Mouse (Mus musculus) ES-E14 (cell line): ENCODE results near the gene Cmc1. TPM values are rescaled to one million over a fixed set of nuclear protein-coding genes. Genes with fewer than 3 reads are reported as not detected.

Source experiments
- DNase-seq: peaks from one replicate; pipeline ENCODE4 v3.0.0-alpha.2; 2013; ENCODE audit warnings: low read depth, low spot score
- H3K27ac ChIP-seq: 2 replicates; pipeline ENCODE4 v1.5.1; 2012; ENCODE audit warnings: low read depth, mild to moderate bottlenecking, low read length, moderate library complexity, mixed read lengths; ENCODE audit not compliant: poor library complexity, insufficient read depth, severe bottlenecking
- H3K36me3 ChIP-seq: 2 replicates; pipeline ENCODE4 v1.6.1; 2012; ENCODE audit warnings: mild to moderate bottlenecking, low read length, moderate library complexity, mixed read lengths; ENCODE audit not compliant: control insufficient read depth, poor library complexity, insufficient read depth, severe bottlenecking
- H3K4me1 ChIP-seq, 2 experiments: fragments of 150-350 bp in 1 of 2; sonication (generic) in 1 of 2; 2 replicates each; pipeline ENCODE4 v1.6.1; 2012; ENCODE audit warnings: low read length in 2 of 2, mild to moderate bottlenecking in 1 of 2, mixed read lengths in 1 of 2; ENCODE audit not compliant: control insufficient read depth in 2 of 2, insufficient read depth in 2 of 2, poor library complexity in 1 of 2
- H3K4me3 ChIP-seq, 2 experiments: fragments of 150-350 bp in 1 of 2; sonication (generic) in 1 of 2; 2 replicates each; pipeline ENCODE4 v1.5.1; 2012; ENCODE audit warnings: low read length in 2 of 2, low read depth in 1 of 2, mild to moderate bottlenecking in 1 of 2, mixed read lengths in 1 of 2; ENCODE audit not compliant: insufficient read depth in 1 of 2, poor library complexity in 1 of 2, severe bottlenecking in 1 of 2
- H3K9ac ChIP-seq: 2 replicates; pipeline ENCODE4 v1.6.1; 2012; ENCODE audit warnings: low read depth, mild to moderate bottlenecking, low read length, mixed read lengths; ENCODE audit not compliant: poor library complexity, insufficient read depth, severe bottlenecking
- H3K9me3 ChIP-seq: fragments of 150-350 bp; sonication (generic); 2 replicates; pipeline ENCODE4 v1.6.1; 2012; ENCODE audit warnings: low read depth, mild to moderate bottlenecking, low read length; ENCODE audit not compliant: control insufficient read depth, insufficient read depth
- CHD2 ChIP-seq: IDR thresholded peaks from 2 replicates; pipeline ENCODE4 v1.6.1; 2014; ENCODE audit warnings: mild to moderate bottlenecking, low read depth, low read length, inconsistent platforms
- HCFC1 ChIP-seq: IDR thresholded peaks from 2 replicates; pipeline ENCODE4 v1.6.1; 2012; ENCODE audit warnings: low read length, inconsistent platforms, borderline replicate concordance; ENCODE audit not compliant: insufficient read depth
- MAFK ChIP-seq: IDR thresholded peaks from 2 replicates; pipeline ENCODE4 v1.6.1; 2014; ENCODE audit warnings: mild to moderate bottlenecking, low read depth, low read length, inconsistent platforms; ENCODE audit not compliant: insufficient read depth
- ZC3H11A ChIP-seq: IDR thresholded peaks from 2 replicates; pipeline ENCODE4 v1.6.1; 2012; ENCODE audit warnings: low read depth, mild to moderate bottlenecking, inconsistent platforms, low read length, borderline replicate concordance
- ZNF384 ChIP-seq: IDR thresholded peaks from 2 replicates; pipeline ENCODE4 v1.6.1; 2012; ENCODE audit warnings: low read depth, low read length, inconsistent platforms
- in situ Hi-C, 2 experiments: fragments of 600-800 bp; cut with MboI; formaldehyde crosslinking; loops; one replicate each; pipeline ENCODE4 v1.15.1; 2025; ENCODE audit warnings: low sequenced_read_pairs in 2 of 2, inconsistent platforms in 1 of 2; ENCODE audit not compliant: unreplicated experiment in 2 of 2
- total RNA-seq: library from RNA; depleted of rRNA; stranded (reverse); fragments of 300-350 nt; gene quantifications from 2 replicates; pipeline ENCODE4 v1.2.3, GENCODE M21; 2012

The Cmc1 gene
- total RNA-seq, 1 experiment, result 18.8 TPM

DNA sequence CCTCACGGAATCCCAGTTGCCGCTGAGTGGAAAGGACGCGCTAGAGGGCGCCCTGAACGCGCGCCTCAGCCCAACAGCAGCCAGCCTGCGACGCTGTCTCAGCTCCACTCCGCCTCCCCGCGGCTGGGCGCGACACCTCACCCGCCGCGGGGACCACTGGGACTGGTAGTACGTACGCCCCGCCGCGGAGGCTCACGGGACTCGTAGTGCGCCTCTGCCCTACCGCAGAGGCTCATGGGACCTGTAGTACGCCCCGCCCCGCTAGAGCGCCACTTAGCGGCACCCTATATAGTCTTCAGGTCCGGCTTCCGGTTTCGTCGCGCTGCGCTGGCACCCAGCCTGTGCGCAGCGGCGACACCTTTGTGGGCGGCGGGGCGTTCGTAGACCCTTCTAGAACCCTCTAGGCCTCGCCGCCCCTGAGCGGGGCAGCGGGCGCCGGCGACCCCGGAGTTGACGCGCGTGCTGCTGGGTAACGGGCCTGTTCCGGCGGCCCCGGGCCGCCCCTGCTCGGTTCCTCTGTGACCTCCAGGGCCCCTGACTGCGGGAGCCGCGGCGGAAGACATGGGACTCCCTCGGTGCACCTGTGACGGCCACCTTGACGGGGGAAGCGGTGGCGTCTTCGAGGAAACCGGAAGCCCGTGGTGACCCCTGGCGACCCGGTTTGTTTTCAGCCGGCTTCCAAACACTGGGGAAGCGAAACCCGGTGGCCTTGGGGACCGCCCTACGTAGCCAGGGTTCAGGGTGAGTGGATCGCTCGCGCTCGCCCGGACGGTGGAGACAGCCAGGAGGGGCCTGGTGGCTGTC is 109.6 kb downstream of the Cmc1 start, which contains the start of gene Azi2:
Gene Azi2, plus strand, starts transcription at position 282 of the 804 bp plus-strand sequence.
- DNase-seq, result peak; percentile 93

DNA sequence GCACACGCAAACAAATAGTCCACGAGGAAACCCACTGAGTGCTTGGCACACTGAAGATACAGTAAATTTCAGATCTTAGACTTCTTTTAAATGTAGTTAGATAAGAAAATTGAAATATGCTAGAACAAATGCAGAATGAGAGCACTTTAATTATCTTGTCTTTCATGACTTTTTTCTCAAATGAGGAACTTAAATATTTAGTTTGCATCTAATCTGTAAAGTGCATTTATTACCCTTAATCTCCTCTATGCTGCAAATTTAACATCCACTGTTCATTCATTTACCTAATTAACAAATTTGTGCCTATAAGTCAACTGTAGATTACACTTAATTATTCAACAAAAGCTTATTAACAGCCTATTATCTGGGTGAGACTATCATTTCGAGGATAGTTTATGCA is 115.0 kb downstream of the Cmc1 start:
- TF ChIP-seq CHD2 (no peak), MAFK (no peak)
- no peak overlapping the region for H3K4me3 ChIP-seq
- no peaks in the 10 kb centered on the region for H3K36me3 ChIP-seq
- H3K27ac ChIP-seq, result no peak overlapping the region
- H3K9ac ChIP-seq, result no peak overlapping the region
- no peaks in the 10 kb centered on the region for H3K4me1 ChIP-seq
- no peak for DNase-seq
- H3K9me3 ChIP-seq, result no peaks in the 10 kb centered on the region
- in situ Hi-C loops, result no loop called here

More for the DNA sequence above, 109.6 kb downstream of the Cmc1 start, which contains the start of gene Azi2:
- in situ Hi-C loops, result no loop called here
- 0 out of 2 replicates have a peak, but pooled peaks cover 2% of the 10 kb centered on the region for H3K36me3 ChIP-seq
- peak within 1 kb of the TSS; percentile 78 to 82 for H3K4me3 ChIP-seq
- H3K9me3 ChIP-seq, result no peaks in the 10 kb centered on the region
- H3K27ac ChIP-seq, result peak within 1 kb of the TSS; percentile 86
- no peak for TF ChIP-seq MAFK
- no peak for TF ChIP-seq ZNF384
- peak; percentile 39; the same call in 1 of the 2 replicates for TF ChIP-seq ZC3H11A
- TF ChIP-seq CHD2, result no peak
- peak; percentile 99 for TF ChIP-seq HCFC1
- peak within 1 kb of the TSS; percentile 81 for H3K9ac ChIP-seq
- no peaks in the 10 kb centered on the region for H3K4me1 ChIP-seq

DNA sequence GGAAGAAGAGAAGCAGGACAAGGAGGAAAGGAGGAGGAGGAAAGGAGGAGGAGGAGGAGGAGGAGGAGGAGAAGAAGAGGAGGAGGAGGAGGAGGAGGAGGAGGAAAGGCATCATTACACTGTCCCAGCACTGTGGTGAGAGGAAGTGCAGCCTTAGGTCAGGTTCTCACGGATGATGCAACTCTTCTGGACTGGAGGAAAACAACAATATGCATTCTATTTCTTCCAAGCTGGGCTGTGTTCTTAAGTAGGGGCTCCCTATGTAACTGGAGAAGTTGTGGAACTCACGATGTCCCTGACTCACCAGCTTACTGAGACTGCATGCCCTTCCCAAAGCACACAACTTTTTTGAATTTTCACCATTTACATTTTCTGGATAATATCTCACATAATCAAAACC is 118.3 kb downstream of the Cmc1 start:
- TF ChIP-seq HCFC1, result no peak
- TF ChIP-seq ZC3H11A, result no peak
- TF ChIP-seq CHD2, result no peak
- Histone ChIP-seq H3K36me3 (no peaks in the 10 kb centered on the region), H3K9me3 (no peaks in the 10 kb centered on the region), H3K9ac (no peak overlapping the region), H3K4me1 (no peaks in the 10 kb centered on the region), H3K27ac (no peak overlapping the region), H3K4me3 (no peak overlapping the region)
- DNase-seq, result no peak
- in situ Hi-C loops, result no loop called here

DNA sequence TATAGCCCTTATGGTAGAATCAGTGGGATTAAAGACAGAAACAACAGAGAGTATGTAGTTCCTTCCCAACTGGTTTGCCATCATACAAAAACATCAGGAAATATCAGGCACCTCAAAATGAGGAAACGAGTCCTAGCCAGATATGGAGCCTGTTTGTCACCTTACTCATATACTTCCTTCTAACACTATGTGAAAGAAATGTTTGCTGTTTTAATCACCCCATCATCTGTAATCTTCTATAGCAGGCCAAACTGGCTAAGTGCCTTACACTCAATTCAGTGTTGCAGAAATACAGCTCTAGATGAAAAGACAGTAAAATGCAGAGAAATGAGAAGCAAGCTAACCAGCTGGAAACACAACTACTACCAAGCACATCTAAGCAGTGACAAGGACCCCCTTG is 119.7 kb downstream of the Cmc1 start:
- H3K4me1 ChIP-seq, result no peaks in the 10 kb centered on the region
- DNase-seq, result no peak
- in situ Hi-C loops, result no loop called here

DNA sequence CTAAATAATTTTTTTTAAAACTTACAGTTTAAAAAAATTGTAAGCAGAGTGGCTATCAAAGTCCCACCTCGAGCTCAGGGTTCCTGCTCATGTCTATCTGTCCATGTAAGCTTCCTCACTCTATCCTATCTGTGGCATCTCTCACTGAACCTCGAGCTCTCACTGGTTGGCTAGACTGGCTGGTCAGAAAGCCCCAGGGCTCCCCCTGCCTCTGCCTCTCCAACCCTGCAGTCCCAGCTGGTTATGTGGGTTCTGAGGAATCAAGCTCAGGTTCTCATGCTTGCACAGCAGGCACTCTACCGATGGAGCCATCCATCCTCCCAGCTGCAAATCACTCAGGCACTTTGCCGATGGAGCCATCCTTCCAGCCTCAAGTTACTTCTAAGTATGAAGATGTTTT is 120.5 kb downstream of the Cmc1 start:
- Histone ChIP-seq H3K36me3 (no peaks in the 10 kb centered on the region), H3K9me3 (no peaks in the 10 kb centered on the region), H3K27ac (no peak overlapping the region), H3K4me1 (no peaks in the 10 kb centered on the region), H3K9ac (no peak overlapping the region), H3K4me3 (no peak overlapping the region)
- in situ Hi-C loops, result no loop called here
- no peak for DNase-seq
- TF ChIP-seq ZC3H11A (no peak), ZNF384 (no peak), HCFC1 (no peak), CHD2 (no peak), MAFK (no peak)

More for the DNA sequence above, 119.7 kb downstream of the Cmc1 start:
- H3K4me3 ChIP-seq, result no peak overlapping the region
- TF ChIP-seq HCFC1 (no peak), MAFK (no peak), ZNF384 (no peak), ZC3H11A (no peak), CHD2 (no peak)
- H3K27ac ChIP-seq, result no peak overlapping the region
- no peaks in the 10 kb centered on the region for H3K36me3 ChIP-seq
- no peak overlapping the region for H3K9ac ChIP-seq
- no peaks in the 10 kb centered on the region for H3K9me3 ChIP-seq
